Comparison of ENCODE assay signal across 30 mouse cellular contexts in the genomic region with DNA sequence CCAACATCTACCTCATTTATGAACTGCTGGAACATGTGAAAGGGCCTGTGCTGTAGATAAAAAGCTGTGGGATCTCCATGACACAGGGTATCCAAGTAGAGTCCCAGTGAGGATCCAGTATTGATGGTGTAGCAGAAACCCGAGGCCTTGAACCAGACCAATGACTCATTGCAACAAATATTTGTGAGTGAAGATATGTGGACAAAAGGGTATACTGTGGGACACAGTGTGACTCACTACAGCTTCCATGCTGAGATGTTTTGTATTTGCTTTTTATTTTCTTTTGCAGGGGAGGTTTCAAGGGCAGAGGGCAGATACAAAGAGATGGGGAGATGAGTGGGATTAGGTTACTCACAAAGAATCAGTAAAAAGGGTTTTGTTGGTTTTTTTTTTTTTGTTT.
A peak's percentile ranks its signal among the peaks of the same experiment; 100 is the strongest.
DNase-seq lines count a peak whose midpoint lies in the region; ATAC-seq and TF ChIP-seq lines count a peak whose summit lies in the region.
"Had no signal": no experiment of that assay in that cellular context is flagged by ENCODE, and none has a peak within 500 bp of the region (broad histone marks: within the 10 kb centered on the region; RNA-seq: fewer than 3 reads in every experiment).

No protein-coding gene starts in this region.

- no peaks in the 10 kb centered on the region for H3K9me3 ChIP-seq in liver, postnatal 0 days (ENCODE audit: low read length)
- H3K9me3 ChIP-seq in embryonic facial prominence, embryonic 10.5 days = no peaks in the 10 kb centered on the region
- H3K9me3 ChIP-seq: embryonic facial prominence, embryonic 12.5 days; forebrain, embryonic 15.5 days; heart, embryonic 15.5 days; hindbrain, embryonic 12.5 days; limb, embryonic 15.5 days had no signal

- H3K4me2 ChIP-seq in liver, postnatal 0 days (ENCODE audit: low read depth, low read length) = no peak overlapping the region
- H3K4me2 ChIP-seq: embryonic facial prominence, embryonic 12.5 days; forebrain, embryonic 15.5 days; heart, embryonic 15.5 days; hindbrain, embryonic 12.5 days; limb, embryonic 15.5 days; lung, embryonic 14.5 days had no signal

- H3K4me1 ChIP-seq in liver, postnatal 0 days (ENCODE audit: insufficient read depth) = no peaks in the 10 kb centered on the region
- H3K4me1 ChIP-seq in embryonic facial prominence, embryonic 10.5 days = peaks cover 8% of the 10 kb centered on the region
- H3K4me1 ChIP-seq: embryonic facial prominence, embryonic 12.5 days; forebrain, embryonic 15.5 days; heart, embryonic 15.5 days; limb, embryonic 15.5 days had no signal

- H3K27ac ChIP-seq in liver, postnatal 0 days (ENCODE audit: low read depth) = no peak overlapping the region
- peak overlapping the region; percentile 66; the same call in 1 of the 2 replicates for H3K27ac ChIP-seq in embryonic facial prominence, embryonic 10.5 days (replicated peaks)
- H3K27ac ChIP-seq: embryonic facial prominence, embryonic 12.5 days; forebrain, embryonic 15.5 days; heart, embryonic 15.5 days; hindbrain, embryonic 12.5 days; kidney, postnatal 0 days; limb, embryonic 15.5 days; liver, embryonic 14.5 days had no signal

- H3K27me3 ChIP-seq in liver, postnatal 0 days (ENCODE audit: insufficient read depth, low read length) = no peaks in the 10 kb centered on the region
- H3K27me3 ChIP-seq in C2C12 (ENCODE audit: control insufficient read depth, insufficient read depth, insufficient read length) = no peaks in the 10 kb centered on the region
- no peaks in the 10 kb centered on the region for H3K27me3 ChIP-seq in embryonic facial prominence, embryonic 10.5 days (replicated peaks; ENCODE audit: low read depth, poor library complexity, severe bottlenecking)
- H3K27me3 ChIP-seq: CH12.LX; embryonic facial prominence, embryonic 12.5 days; forebrain, embryonic 15.5 days; heart, embryonic 15.5 days; hindbrain, embryonic 12.5 days; limb, embryonic 15.5 days had no signal

- TF ChIP-seq CTCF in liver, postnatal 0 days (IDR thresholded peaks at IDR 0.05; ENCODE audit: low read depth) = no peak
- TF ChIP-seq CTCF in C2C12 (IDR thresholded peaks at IDR 0.05; ENCODE audit: control insufficient read depth, insufficient read depth, insufficient read length) = no peak

- no peaks in the 10 kb centered on the region for H3K79me2 ChIP-seq in C2C12 (ENCODE audit: control insufficient read depth, insufficient read depth)

- DNase-seq in liver, postnatal 0 days = no peak
- no peak for DNase-seq in liver
- DNase-seq in embryonic facial prominence, embryonic 10.5 days (ENCODE audit: low spot score) = no peak
- no peak for DNase-seq in adrenal gland, adult (ENCODE audit: inconsistent age in 2 of 2, low spot score in 1 of 2)
- no peak for DNase-seq in embryo, embryonic 10.5 days (ENCODE audit: low spot score)
- no peak for DNase-seq in ovary, postnatal 14 days (ENCODE audit: low spot score)
- DNase-seq: adrenal gland, adult 2 months; adrenal gland, postnatal 36 days; B cell, adult 2 months; cerebellum, adult 18-20 months; cerebellum, postnatal 25 days; kidney, adult 8-10 months; kidney, postnatal 4 days; lung, embryonic 14.5 days; lung, postnatal 14 days; midbrain, embryonic 14.5 days; right cerebral cortex, adult 18-20 months; spleen, adult 18-20 months; thymus, adult 2 months; thymus, postnatal 36 days had no signal

- no peaks in the 10 kb centered on the region for H3K79me3 ChIP-seq in C2C12 (ENCODE audit: low read depth)

- ATAC-seq in liver, postnatal 0 days = peak; percentile 81
- ATAC-seq: forebrain, embryonic 15.5 days; intestine, embryonic 16.5 days had no signal

- H3ac ChIP-seq in C2C12 (ENCODE audit: control insufficient read depth, insufficient read length, low read depth) = no peak overlapping the region

- no peak for TF ChIP-seq EP300 in liver, postnatal 0 days (IDR thresholded peaks at IDR 0.05; ENCODE audit: low read depth)

- 75% methylated on average over 1 of the region's 1 CpGs for WGBS in liver, postnatal 0 days (ENCODE audit: insufficient replicate concordance)
- WGBS in embryonic facial prominence, embryonic 10.5 days = 60% methylated on average over 1 of the region's 1 CpGs

- H3K9ac ChIP-seq in liver, postnatal 0 days (replicated peaks) = no peak overlapping the region
- H3K9ac ChIP-seq: embryonic facial prominence, embryonic 12.5 days; forebrain, embryonic 15.5 days; heart, embryonic 15.5 days; hindbrain, embryonic 12.5 days; limb, embryonic 15.5 days; liver, embryonic 14.5 days; lung, embryonic 14.5 days had no signal

- no peak overlapping the region for H3K4me3 ChIP-seq in liver, postnatal 0 days (ENCODE audit: low read depth, low read length)
- no peak overlapping the region for H3K4me3 ChIP-seq in C2C12 (ENCODE audit: insufficient read depth, poor library complexity, severe bottlenecking)
- H3K4me3 ChIP-seq in embryonic facial prominence, embryonic 10.5 days = no peak overlapping the region
- H3K4me3 ChIP-seq: embryonic facial prominence, embryonic 12.5 days; forebrain, embryonic 15.5 days; heart, embryonic 15.5 days; hindbrain, embryonic 12.5 days; limb, embryonic 15.5 days had no signal

- no peaks in the 10 kb centered on the region for H3K36me3 ChIP-seq in liver, postnatal 0 days (replicated peaks; ENCODE audit: insufficient read depth, low read length)
- no peaks in the 10 kb centered on the region for H3K36me3 ChIP-seq in C2C12 (ENCODE audit: control insufficient read depth, insufficient read depth)
- no peaks in the 10 kb centered on the region for H3K36me3 ChIP-seq in embryonic facial prominence, embryonic 10.5 days (replicated peaks)
- H3K36me3 ChIP-seq: embryonic facial prominence, embryonic 12.5 days; forebrain, embryonic 15.5 days; heart, embryonic 15.5 days; hindbrain, embryonic 12.5 days; limb, embryonic 15.5 days had no signal

TF ChIP-seq in C2C12, 6 proteins besides CTCF, POLR2A, EP300 and RAD21:
- TF ChIP-seq MYOD1 (IDR thresholded peaks at IDR 0.05; ENCODE audit: control insufficient read depth, insufficient read length, low read depth) (no peak), FOSL1 (IDR thresholded peaks at IDR 0.05; ENCODE audit: insufficient read depth, low read length, poor library complexity, severe bottlenecking) (peak; percentile 23)
